Mouse (Mus musculus): Measurements from ENCODE around the gene Ripk3. TPM values are rescaled to one million over a fixed set of nuclear protein-coding genes. Genes with fewer than 3 reads are reported as not detected.

Ripk3 gene
- 0.67 and 0.68 TPM in 2 replicates for polyA plus RNA-seq (2012; rRNA removed)

DNA sequence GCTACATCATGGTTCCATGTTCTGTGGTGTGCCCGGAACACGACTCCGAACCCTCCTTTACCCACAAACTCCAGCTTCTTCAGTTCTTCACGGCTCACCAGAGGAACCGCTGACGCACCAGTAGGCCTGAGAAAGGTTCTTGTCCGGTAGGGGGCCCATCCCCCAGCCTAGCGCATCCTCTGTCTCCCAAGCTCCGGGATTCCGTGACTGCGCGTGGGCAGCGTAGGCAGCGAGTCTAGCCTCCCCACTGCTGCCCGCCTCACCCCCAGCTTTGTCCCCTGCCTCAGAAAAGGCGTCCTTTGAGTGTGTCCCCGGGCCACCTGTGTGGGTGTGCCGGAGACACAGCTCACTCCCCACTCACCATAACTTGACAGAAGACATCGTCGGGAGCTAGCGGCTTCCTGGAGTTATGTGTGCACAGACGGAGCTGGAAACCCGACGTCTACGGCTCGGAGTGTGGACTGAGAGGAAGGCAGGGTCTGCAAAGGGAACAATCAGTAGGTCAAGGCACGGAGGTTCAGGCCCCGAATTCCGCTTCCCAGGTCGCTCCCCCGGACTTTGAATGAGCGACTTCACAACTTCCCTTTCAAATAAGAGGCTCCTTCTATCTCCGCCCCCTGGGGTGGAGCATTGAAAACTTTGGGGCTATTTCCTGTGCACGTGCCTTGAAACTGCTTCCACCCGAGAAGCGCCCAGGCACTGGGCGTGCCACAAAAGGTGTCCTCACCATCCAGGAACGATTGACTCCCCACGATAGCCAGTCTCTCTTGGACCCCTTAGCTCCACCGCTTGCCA is at the start of gene Ripk3:
TSS of gene Ripk3 (minus strand) at position 610 of the 795 bp plus-strand sequence.
- no peak for DNase-seq (ENCODE audit: extremely low spot score in 1 of 2, low spot score in 1 of 2)

DNA sequence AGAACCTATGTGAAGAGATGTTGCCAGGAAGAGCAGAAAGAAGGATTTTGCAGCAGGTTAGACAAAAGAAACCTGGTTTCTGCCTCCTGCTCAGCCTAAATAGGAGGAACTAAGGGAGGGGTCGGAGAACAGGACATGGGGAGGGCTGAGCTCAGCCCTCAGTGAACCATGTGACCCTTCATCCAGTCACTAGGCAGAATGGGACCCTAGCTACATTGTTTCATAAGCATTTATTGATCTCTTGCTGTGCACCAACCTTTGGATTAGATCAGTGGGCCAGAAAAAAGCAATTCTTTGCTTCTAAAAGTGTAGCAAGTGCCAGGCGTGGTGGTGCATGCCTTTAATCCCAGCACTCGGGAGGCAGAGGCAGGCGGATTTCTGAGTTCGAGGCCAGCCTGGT is 49.6 kb upstream of the Ripk3 start:
- no peak for DNase-seq (ENCODE audit: extremely low spot score in 1 of 2, low spot score in 1 of 2)

- no peak for DNase-seq (ENCODE audit: extremely low spot score in 1 of 2, low spot score in 1 of 2)
These were observed 46.3 kb upstream of the Ripk3 start for GRCm38 (mm10) chr14:55834808-55835533.

DNA sequence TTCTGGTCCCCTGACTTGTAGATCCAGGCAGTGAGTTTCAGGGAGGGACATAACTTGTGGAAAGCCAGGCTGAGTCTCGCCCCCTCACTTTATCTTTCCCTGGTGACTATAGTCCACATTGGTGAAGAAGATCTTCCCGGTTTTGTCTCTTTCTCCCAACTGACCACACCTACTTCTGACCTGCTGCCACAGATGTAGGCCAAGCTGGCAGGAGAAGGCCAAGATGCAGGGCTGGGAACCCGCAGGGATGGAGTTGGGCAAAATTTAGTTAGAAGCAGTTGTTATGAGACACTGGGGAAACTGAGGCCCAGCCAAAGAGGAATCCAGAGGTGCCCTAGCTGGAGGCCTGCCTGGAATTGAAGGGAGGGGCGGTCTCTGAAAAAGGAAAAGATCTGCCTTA is 44.5 kb upstream of the Ripk3 start:
- no peak for DNase-seq (ENCODE audit: extremely low spot score in 1 of 2, low spot score in 1 of 2)

GRCm38 (mm10) chr14:55830331-55830730 is 41.7 kb upstream of the Ripk3 start:
- DNase-seq (ENCODE audit: extremely low spot score in 1 of 2, low spot score in 1 of 2), result no peak

GRCm38 (mm10) chr14:55829854-55830253 is 41.2 kb upstream of the Ripk3 start:
- no peak for DNase-seq (ENCODE audit: extremely low spot score in 1 of 2, low spot score in 1 of 2)

DNA sequence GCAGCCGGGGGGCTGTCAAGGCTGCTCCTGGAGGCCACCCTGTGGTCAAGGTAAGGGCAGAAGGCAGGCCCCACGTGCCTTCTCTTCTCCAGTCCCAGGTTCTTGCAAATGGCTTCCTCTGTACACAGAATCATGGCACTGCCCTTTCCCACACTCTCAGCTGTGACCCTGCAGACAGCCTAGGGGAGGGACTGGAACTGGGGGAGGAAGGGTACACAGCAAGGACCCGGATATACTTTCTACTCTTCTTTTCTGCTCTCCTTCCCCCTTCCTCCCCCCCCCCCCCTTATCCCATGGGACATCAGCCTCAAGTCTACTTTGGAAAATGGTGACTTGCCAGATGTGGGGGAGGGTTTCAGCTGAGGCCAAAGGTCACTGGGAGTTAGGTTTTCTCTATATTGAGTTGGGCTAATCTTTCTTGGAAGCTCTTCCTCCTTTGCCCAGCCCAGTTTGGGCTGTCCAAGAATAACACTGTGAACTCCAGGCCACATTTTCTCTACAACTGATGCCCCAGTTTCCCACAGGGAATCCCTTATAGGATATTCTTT is 40.1 kb upstream of the Ripk3 start:
- no peak for DNase-seq (ENCODE audit: extremely low spot score in 1 of 2, low spot score in 1 of 2)

GRCm38 (mm10) chr14:55826551-55827340 is 38.1 kb upstream of the Ripk3 start:
- no peak for DNase-seq (ENCODE audit: extremely low spot score in 1 of 2, low spot score in 1 of 2)

GRCm38 (mm10) chr14:55826142-55826541 is 37.5 kb upstream of the Ripk3 start:
- DNase-seq (ENCODE audit: extremely low spot score in 1 of 2, low spot score in 1 of 2), result no peak

- DNase-seq (ENCODE audit: extremely low spot score in 1 of 2, low spot score in 1 of 2), result no peak
These were observed 36.8 kb upstream of the Ripk3 start for GRCm38 (mm10) chr14:55825216-55826051.

DNA sequence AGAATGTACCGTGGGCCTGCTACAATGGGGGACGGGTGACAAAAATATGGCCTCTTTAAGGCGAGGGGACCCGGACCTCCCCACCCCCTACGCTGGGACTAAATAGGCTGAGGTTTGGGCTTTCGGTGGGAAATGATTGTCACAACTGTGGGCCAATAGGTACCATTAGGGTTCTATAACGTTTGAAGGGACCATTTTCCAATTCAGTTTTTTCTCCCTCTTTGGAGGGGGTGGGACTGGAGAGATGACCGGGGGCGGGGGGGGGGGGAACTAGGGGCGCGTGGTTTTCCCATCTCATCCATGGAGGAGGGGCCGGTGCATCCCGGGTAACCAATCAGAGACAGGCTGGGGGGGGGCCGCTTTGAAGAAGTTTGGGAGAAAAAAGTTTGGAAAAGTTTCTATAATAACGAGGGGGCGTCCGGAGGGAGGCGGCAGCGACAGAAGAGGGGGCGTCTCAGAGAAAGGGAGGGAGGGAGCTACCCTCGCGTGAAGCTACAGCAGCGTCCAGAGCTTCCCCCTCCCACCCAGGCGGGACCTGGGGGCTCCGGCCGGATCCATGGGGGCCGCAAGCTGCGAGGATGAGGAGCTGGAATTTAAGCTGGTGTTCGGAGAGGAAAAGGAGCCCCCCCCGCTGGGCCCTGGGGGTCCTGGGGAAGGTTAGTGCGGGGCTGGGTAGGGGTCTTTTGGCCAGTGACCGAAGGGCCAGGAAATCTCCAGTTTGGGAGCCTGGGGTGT is 36.0 kb upstream of the Ripk3 start:
- no peak for DNase-seq (ENCODE audit: extremely low spot score in 1 of 2, low spot score in 1 of 2)

DNA sequence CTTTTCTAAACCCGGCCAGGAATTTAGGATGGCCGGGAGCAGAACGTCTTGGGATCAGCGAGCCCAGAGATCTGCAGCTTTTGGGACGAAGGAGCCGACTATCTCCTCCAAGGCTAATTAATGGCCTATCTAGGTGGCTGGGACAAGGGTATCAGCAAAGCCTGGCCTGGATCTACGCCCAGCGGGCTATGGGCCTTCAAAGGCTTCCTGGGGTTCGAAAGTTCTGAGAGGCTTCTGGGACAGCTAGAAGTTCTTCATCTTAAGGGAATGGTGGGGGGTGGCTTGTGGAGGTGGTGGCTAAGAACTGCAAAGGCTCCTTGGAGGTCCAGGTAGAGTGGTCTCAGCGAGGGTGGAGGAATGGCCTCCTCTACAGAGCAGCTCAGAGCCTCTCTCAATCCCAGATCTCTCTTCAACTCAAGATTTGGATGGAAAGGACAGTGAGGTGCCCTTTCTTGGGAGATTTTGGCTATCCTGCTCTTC is 35.4 kb upstream of the Ripk3 start:
- no peak for DNase-seq (ENCODE audit: extremely low spot score in 1 of 2, low spot score in 1 of 2)

DNA sequence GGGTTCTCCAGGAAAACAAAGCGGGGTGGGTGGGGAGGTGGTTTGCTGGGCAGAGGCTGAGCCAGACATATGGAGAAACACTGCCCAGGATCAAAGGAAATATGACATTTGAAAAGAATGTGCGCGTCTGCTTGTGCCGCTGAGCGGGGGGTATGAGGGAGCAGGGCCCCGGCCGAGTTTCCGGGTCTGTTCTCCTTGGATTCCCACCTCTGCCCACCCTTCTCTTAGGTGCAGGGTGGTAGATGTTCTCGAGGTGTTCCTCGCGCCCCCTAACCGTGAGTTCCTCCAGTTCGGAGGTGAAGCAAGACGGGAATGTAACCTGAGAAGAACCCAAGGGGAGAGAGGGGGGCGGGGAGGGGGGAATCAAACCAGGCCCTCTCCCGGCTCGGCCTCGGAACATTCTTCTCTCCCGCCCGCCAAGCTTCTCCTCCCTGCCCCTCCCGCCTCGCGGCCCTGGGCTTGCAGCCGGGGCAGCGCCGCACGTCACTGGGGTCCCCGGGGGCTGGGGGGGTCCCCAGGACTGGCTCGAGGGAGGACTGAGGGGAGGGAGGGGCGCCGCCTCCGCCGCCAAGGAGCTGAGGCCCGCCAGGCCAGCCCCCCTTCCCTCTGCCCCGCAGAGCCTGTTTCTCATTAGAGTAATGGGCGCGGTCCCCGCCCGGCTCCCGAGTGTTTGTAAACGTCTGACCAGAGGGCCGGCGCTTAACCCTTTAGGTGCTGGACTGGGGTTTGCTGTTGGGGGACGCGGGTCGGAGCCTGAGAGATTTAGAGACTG is 34.5 kb upstream of the Ripk3 start, which contains the start of gene Nfatc4:
TSS of gene Nfatc4 (plus strand) at position 154 of the 772 bp plus-strand sequence.
- no peak for DNase-seq (ENCODE audit: extremely low spot score in 1 of 2, low spot score in 1 of 2)

- peak; percentile 34 to 73 for DNase-seq (ENCODE audit: extremely low spot score in 1 of 2, low spot score in 1 of 2)
These were observed 33.8 kb upstream of the Ripk3 start for GRCm38 (mm10) chr14:55822435-55822990.

DNA sequence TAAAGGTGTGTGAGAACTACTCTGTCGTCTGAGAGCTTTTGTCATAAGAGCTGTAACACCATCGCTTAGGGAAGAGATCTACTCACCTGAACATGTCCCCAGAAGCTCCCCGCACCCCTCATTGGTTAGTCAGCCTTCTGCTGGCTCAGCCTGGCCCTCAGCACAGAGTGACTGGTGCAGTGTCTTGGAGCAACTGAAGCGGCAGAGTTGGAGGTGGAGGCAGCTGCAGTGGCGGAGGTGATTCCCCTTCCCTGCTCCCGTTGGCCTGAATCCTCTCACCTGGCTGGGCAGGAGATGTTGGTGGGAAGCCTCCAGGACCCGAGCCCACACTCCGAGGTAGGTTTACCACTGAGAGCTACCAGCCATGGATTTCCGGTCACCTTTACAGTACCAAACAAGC is 31.9 kb upstream of the Ripk3 start:
- DNase-seq (ENCODE audit: extremely low spot score in 1 of 2, low spot score in 1 of 2), result no peak

- no peak for DNase-seq (ENCODE audit: extremely low spot score in 1 of 2, low spot score in 1 of 2)
These were observed 31.3 kb upstream of the Ripk3 start for GRCm38 (mm10) chr14:55819845-55820405.

GRCm38 (mm10) chr14:55815310-55815751 is 26.7 kb upstream of the Ripk3 start:
- no peak for DNase-seq (ENCODE audit: extremely low spot score in 1 of 2, low spot score in 1 of 2)

- DNase-seq (ENCODE audit: extremely low spot score in 1 of 2, low spot score in 1 of 2), result peak; percentile 40 to 62
These were observed 26.2 kb upstream of the Ripk3 start for GRCm38 (mm10) chr14:55814885-55815284.
